Mouse (Mus musculus): ENCODE data around the gene Cubn.

Cubn gene

DNA sequence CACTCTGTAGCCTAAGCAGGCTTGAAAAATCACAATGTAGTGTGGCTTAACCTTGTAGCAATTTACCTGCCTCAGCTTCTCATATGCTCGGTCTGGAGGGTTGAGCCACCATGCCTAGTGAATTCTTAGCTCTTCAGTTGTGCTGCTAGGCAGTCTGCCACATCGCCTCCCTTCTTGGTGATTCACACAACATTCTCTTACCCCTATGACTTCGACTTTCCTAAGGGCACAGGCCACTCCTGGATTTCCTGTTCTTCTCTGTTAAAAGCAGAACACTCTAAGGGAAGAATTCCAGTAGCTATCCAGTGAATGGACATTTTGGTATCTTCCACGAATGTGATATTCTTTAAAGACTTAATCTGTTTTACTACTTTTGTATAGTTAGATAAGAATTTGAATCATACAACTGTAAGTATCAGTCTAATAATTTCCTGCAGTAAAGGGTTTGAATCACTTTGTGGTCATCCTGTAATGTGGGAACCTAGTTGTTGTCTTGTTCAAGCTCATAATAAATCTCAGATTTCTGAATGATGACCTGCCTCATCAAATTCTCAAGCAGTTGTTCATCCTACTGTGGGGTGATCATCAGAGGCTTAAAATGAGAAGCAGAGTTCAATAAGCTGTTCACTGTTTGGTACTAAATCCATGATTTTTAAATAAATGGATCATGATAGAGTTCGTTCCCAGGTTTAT lies 86.5 kb downstream of the Cubn start:
- DNase-seq = no peak

GRCm38 (mm10) chr2:13400831-13401230 lies 90.8 kb downstream of the Cubn start:
- DNase-seq = no peak

GRCm38 (mm10) chr2:13399480-13400072 lies 92.0 kb downstream of the Cubn start:
- DNase-seq = no peak

DNA sequence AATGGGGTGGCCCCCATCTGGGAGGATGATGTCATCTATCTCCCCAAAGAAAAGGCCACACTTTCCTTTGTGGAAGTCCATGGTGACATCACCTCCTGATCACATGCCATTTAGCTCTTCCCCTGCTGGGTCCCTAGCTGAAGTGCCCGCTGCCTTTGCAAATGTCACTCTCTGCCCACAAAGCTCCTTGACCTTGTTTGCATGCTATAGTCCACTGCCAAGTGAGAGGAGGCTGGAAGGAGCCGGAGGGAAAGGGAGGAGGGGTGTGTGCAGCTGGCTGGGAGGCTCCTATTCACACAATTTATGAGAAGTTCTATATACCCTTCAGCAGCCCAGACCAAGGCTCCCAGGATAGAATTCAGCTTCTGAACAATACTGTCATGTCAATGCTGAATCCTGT lies 92.7 kb downstream of the Cubn start:
- no peak for DNase-seq

GRCm38 (mm10) chr2:13398551-13398950 lies 93.1 kb downstream of the Cubn start:
- DNase-seq = no peak

GRCm38 (mm10) chr2:13396124-13396540 lies 95.5 kb downstream of the Cubn start:
- DNase-seq = no peak

DNA sequence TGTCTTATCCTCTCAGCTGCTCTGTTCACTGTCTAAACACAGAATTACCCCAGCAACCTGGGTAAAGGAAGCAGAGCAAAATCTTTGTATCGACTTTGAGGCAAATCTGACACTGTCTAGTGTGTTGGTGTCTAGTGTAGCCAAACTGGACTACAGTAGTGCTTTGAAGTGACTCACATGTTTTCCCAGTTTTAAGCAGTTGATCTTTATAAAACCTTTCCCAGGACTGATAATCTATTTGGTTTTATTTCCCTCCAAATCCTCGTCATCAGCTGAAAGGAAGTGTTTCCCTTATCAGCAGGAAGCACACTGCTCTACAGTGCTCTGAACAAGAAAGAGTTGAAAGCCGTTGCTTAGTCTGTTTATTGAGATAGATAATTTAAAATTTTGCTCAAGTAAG lies 100.6 kb downstream of the Cubn start:
- DNase-seq = peak; percentile 16

- no peak for DNase-seq
Measured at GRCm38 (mm10) chr2:13386631-13387030, 105.0 kb downstream of the Cubn start.

DNA sequence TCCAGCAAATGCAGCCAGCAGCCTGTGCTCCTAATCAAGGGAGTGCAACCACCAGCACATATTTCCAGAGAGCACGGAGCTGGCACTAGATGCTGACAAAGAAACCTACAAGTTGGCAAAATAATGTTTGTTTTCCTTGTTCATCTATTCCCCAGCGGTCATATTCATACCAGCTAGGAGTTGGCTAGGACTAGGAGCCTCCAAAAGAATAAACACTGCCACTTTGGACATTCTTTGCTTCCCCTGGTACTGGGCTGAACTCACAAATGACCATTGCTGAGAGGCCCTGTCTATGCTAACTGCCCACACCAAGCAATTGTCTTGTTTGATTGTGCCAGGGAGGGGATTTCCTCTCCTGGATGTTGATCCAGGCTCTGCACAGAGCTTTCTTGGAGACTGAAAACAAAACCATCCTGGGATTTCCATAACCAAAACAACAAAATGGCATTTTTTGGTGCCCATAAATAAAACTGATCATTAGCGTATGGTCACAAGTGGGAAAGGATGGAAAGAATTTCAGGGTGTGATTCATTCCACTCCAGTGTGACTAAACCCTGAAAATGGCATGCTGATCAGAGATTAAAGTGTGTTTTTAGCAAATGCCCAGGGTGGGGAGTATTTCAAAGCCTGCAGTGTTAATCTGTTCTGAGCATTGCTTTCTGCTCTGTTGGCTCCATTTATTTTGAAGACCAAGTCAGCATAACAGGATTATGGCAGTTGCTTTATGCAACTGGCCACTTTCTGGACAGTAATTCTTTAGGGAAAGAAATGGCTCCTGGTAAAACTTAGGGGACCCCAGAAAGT lies 105.9 kb downstream of the Cubn start:
- no peak for DNase-seq

DNA sequence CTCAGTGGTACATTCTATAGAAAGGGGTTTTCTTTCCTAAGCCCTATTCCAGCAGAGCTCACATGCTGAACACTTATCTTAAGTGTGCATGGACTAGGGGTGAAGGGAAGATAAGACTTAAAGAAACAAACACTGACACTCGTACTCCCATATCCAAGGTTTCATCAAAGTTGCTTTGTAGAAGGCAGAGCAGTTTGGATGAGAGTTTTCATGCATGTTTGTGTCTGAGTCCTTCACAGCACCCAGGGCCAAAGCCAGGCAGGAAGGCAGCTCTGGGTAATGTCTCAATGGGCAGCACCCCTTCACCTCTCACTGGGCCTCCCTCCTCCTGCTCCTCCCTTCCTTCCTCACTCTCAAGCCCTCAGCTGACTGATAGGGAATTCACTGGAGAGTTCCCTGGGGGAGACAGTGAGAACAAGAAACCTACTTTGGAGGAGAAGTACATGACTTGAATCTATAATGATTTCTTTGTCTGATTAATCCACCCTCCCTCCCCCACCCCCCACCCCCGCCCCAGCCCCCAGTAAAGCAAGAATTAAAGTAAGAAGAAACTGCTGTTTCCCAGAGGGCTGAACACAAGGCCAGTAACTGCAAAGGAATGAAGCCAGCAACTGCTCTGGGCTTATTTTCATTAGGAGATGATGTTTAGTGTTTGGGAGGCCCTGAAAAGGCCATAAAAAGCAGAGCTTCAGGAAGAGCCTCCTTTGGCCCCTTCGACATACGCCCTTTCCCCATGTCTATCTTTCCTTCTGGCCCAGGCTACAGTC lies 106.7 kb downstream of the Cubn start:
- DNase-seq = peak; percentile 24

DNA sequence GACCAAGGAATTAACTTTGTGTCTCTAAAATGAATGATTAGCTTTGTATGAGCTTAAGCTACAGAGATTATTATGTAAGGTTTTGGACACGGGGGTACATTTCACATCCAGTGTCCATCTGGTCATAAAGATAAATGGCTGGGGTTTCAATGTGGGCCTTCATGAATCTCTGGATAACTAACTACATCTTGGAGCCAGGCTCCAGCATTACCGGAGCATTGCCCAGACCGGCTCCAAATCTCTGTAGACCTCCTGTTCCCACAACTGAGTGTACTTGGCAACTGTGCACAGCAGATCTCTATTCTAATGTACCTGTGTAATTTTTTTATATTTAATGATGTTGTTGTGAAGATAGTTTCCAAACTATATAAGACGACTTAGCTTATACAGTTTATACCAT lies 115.4 kb downstream of the Cubn start:
- DNase-seq = no peak

GRCm38 (mm10) chr2:13373291-13373690 lies 118.3 kb downstream of the Cubn start:
- no peak for DNase-seq

GRCm38 (mm10) chr2:13372825-13373224 lies 118.8 kb downstream of the Cubn start:
- no peak for DNase-seq

GRCm38 (mm10) chr2:13372256-13372824 lies 119.3 kb downstream of the Cubn start:
- peak; percentile 26 for DNase-seq

DNA sequence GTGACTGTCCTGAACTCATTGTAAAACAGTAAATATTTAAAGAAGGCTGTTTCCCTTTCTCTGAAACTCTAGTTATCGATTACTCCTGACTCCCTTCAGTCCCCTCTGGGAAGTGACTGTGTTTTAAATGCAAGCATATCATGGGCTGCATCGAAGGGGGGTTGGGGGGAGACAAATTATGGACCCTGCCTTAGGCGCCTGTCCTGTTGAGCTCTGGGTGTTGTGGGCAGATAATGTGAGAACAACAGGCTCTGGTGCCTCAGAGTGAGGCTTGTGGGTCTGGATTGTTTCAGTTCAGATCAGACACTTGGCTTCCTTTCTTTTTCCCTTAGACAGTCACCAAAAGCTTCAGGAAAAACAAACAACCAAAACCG lies 119.8 kb downstream of the Cubn start:
- no peak for DNase-seq

DNA sequence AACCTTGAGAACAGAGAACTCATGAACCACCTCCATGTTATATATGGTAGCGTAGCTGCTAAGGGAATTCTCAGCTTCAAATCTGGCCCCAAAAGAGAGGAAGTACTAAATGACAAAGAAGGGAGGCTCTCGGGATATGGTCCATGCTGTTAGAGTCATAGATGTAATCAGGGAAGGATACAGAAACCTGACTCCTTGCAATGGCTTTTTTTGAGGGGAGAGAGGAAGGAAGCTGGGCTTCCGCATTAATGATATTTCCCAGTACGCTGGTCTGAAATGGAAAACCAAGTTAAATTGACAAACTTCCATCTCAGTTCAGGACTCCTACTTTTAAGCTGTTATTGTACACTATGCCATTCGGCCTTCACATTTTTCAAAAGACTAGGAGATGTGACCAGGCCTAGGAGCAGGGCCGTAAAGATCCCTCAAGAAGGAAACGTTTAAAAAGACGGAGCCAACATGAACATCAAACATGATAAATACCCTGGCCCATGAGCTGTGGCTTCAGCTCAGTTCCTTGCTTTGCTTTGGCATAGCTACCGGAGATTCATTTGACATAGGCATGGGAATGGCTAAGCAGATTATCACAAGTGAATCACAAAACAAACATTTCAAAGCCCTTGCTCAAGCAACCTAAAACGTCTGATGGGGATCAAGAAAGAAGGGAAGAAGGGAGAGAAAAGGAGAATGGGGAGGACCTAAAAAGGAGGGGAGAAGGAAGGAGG lies 120.4 kb downstream of the Cubn start:
- no peak for DNase-seq

GRCm38 (mm10) chr2:13370556-13370955 lies 121.1 kb downstream of the Cubn start:
- no peak for DNase-seq

DNA sequence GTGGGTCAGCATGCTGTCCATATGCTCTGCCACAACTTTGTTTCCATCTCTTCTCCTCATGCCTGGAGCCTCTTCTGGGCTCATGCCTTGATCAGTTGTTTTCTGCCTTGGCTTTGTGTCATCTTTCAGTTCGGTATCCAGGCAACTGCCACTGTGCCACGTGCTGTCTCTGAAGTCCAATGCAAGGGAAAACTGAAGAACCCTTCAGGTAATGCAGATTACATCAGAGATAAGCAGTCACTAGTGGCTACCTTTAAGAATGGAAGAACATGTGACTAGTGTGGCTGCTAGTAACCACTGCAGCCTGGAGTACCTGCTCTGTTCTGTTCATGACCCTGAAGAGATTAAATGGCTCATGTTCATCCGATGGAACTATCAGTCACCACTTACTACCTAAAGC lies 123.1 kb downstream of the Cubn start:
- DNase-seq = no peak

DNA sequence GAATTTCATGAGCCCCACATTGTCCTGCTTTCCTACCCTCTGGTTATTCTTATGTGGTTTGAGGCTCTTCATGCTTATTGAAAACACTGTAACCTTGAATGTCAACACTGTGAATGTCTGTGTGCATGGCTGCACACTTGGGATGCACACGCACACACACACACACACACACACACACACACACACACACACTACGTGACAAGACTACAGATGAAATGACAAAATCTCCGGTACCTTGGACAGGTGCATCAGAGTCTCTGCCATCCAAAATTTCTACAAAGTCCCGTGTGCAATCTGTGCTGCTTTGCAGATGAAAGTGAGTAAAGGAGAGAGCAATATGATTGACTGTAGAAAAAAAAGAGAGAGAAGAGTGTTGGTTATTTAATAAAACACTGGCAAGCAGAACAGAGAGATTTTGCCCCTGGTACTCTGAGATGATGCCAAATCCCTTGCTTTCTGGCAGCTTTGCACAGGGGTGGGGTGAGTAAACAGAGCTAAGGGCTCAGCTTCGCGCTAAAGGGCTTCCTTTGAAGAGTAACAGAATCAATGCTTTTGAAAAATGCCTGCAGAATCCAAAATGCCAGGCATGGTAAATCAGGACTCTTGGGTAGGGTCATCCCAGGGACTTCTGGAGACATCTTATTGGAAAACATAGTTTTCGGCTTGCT lies 133.6 kb downstream of the Cubn start:
- DNase-seq = no peak

GRCm38 (mm10) chr2:13352775-13353174 lies 138.8 kb downstream of the Cubn start:
- DNase-seq = no peak

- no peak for DNase-seq
Measured at GRCm38 (mm10) chr2:13352112-13352728, 139.4 kb downstream of the Cubn start.
